Mouse (Mus musculus) spleen, adult 2 months (tissue): Measurements from ENCODE around the gene Bcl6. TPM values are rescaled to one million over a fixed set of nuclear protein-coding genes. Genes with fewer than 3 reads are reported as not detected.

Experiments
- DNase-seq, 2 experiments: peaks; one replicate each; pipeline versions ENCODE4 v3.0.0 to v3.0.0-alpha.2; 2012 to 2021; ENCODE audit warnings: low spot score in 2 of 2, low read depth in 1 of 2
- H3K27ac ChIP-seq: fragments of 200-500 bp; 2 replicates; pipeline ENCODE4 v1.5.1; 2012; ENCODE audit warnings: low read length, inconsistent platforms; ENCODE audit not compliant: insufficient read depth
- H3K27me3 ChIP-seq: fragments of 200-500 bp; 2 replicates; pipeline ENCODE4 v1.6.1; 2012; ENCODE audit warnings: mild to moderate bottlenecking, moderate library complexity, low read length, inconsistent platforms; ENCODE audit not compliant: control insufficient read depth, insufficient read depth
- H3K36me3 ChIP-seq: fragments of 200-500 bp; 2 replicates; pipeline ENCODE4 v1.6.1; 2012; ENCODE audit warnings: mild to moderate bottlenecking, low read length, inconsistent platforms; ENCODE audit not compliant: control insufficient read depth, insufficient read depth
- H3K4me1 ChIP-seq: fragments of 200-500 bp; 2 replicates; pipeline ENCODE4 v1.6.1; 2011; ENCODE audit warnings: inconsistent platforms; ENCODE audit not compliant: control insufficient read depth, insufficient read depth, insufficient read length
- H3K4me3 ChIP-seq: fragments of 200-500 bp; 2 replicates; pipeline ENCODE4 v1.5.1; 2011; ENCODE audit warnings: mild to moderate bottlenecking, inconsistent platforms; ENCODE audit not compliant: insufficient read depth, insufficient read length; ENCODE audit errors: extremely low read depth
- CTCF ChIP-seq: fragments of 200-500 bp; IDR thresholded peaks from 2 replicates; pipeline ENCODE4 v1.5.1; 2011; ENCODE audit warnings: mild to moderate bottlenecking, inconsistent platforms; ENCODE audit not compliant: insufficient read depth, insufficient read length, insufficient replicate concordance; ENCODE audit errors: extremely low read depth
- POLR2A ChIP-seq: fragments of 200-500 bp; IDR thresholded peaks from 2 replicates; pipeline ENCODE4 v1.6.1; 2011; ENCODE audit warnings: low read depth, low read length, inconsistent platforms
- WGBS: fragments of 180-500 bp; shearing (Covaris S2); methylation state at CpG from one replicate; pipeline ENCODE4 v1.1.7; 2018; 5-methylcytosine and 5-hydroxymethylcytosine counted together
- polyA plus RNA-seq: library from polyadenylated mRNA; depleted of rRNA; stranded (reverse); fragments of >200 nt; gene quantifications from 2 replicates; pipeline ENCODE4 v1.2.3, GENCODE M21; 2012

The Bcl6 gene
- polyA plus RNA-seq, 1 experiment: 24.1 TPM

DNA sequence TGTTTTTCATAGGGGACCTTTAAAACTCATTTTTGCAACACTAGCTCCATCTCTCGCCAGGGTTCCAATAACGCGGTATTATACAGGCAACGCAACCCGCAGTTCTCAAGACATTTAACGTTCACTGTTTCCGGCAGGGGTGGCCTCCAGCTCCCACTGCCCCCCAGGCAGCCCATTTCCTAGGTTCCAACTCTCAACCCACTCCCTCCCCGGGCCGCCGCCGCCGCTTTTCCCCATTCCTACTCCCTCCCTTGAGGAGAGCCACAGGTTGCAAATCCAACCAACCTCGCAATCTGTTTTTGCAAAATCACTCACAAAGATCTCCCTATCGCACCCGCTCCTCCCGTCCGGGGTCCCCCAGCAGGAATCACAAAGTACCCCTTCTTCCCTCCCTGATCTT lies 1.8 kb downstream of the Bcl6 start:
- DNase-seq: peak in 1 of 2 experiments; percentile 26
- Histone ChIP-seq H3K27me3 (no peaks in the 10 kb centered on the region), H3K27ac (peak overlapping the region; percentile 96), H3K4me1 (peaks cover 6% of the 10 kb centered on the region; the same call in 1 of the 2 replicates), H3K4me3 (peak overlapping the region; percentile 94), H3K36me3 (peaks cover 1% of the 10 kb centered on the region; the same call in 1 of the 2 replicates)
- no peak for TF ChIP-seq CTCF
- no peak for TF ChIP-seq POLR2A
- WGBS: 1% methylated on average over 17 of the region's 17 CpGs

GRCm38 (mm10) chr16:23986176-23986575 lies 2.5 kb downstream of the Bcl6 start:
- H3K4me1 ChIP-seq: peaks cover 3% of the 10 kb centered on the region; the same call in 1 of the 2 replicates
- DNase-seq: no peak
- no peak for TF ChIP-seq POLR2A
- no peak for TF ChIP-seq CTCF
- no peaks in the 10 kb centered on the region for H3K27me3 ChIP-seq
- H3K27ac ChIP-seq: peak overlapping the region; percentile 96
- H3K4me3 ChIP-seq: peak overlapping the region; percentile 94
- H3K36me3 ChIP-seq: peaks cover 1% of the 10 kb centered on the region; the same call in 1 of the 2 replicates
- WGBS: 3% methylated on average over 3 of the region's 3 CpGs

GRCm38 (mm10) chr16:23985467-23985861 lies 3.2 kb downstream of the Bcl6 start:
- DNase-seq: peak; percentile 61 to 72
- Histone ChIP-seq H3K4me3 (no peak overlapping the region), H3K36me3 (peaks cover 1% of the 10 kb centered on the region; the same call in 1 of the 2 replicates), H3K4me1 (peaks cover 7% of the 10 kb centered on the region; the same call in 1 of the 2 replicates), H3K27me3 (no peaks in the 10 kb centered on the region), H3K27ac (peak overlapping the region; percentile 43; the same call in 1 of the 2 replicates)
- WGBS: 1% methylated on average over 6 of the region's 6 CpGs
- no peak for TF ChIP-seq CTCF
- no peak for TF ChIP-seq POLR2A

DNA sequence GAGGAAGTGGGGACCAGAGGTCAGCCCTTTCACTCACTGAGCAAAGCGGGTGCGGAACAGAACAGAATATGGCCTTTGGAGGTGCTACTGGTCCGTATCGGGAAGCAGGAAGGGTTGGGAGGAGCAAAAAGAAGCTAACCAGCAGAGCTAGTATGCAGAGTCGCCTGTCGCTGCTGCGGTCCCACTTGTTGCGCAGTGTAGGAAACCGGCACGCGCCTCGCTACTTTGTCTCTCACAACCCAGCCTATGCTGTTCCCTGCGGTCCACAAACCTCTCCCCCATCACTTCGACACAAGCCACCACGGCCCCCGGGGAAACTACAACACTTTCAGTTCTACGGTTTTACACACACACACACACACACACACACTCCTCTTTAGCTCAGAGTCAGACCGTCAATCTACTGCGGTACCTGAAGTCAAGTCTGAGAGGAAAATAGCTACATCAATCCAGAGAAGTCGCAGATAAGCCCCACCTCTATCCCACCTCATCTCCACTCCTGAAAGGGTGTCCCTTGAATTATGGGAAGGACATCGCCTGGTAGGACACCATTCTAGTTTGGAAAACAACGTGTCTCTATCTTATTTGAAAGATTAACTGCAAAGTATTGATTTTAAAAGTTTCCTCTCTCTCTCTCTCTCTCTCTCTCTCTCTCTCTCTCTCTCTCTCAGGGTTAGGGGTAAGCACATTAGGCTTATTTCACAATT lies 3.7 kb downstream of the Bcl6 start:
- peak in 1 of 2 experiments; percentile 55 for DNase-seq
- Histone ChIP-seq H3K4me1 (peaks cover 7% of the 10 kb centered on the region; the same call in 1 of the 2 replicates), H3K36me3 (peaks cover 1% of the 10 kb centered on the region; the same call in 1 of the 2 replicates), H3K27ac (peak overlapping the region; percentile 42), H3K4me3 (peak overlapping the region; percentile 51), H3K27me3 (no peaks in the 10 kb centered on the region)
- under 1% methylated on average over 22 of the region's 22 CpGs for WGBS
- TF ChIP-seq POLR2A (no peak), CTCF (no peak)

GRCm38 (mm10) chr16:23984183-23984582 lies 4.5 kb downstream of the Bcl6 start:
- H3K27me3 ChIP-seq: no peaks in the 10 kb centered on the region
- 1% methylated on average over 22 of the region's 22 CpGs for WGBS
- peak overlapping the region; percentile 51; the same call in 1 of the 2 replicates for H3K4me3 ChIP-seq
- TF ChIP-seq POLR2A: no peak
- peak; percentile 95 for TF ChIP-seq CTCF
- H3K4me1 ChIP-seq: peaks cover 7% of the 10 kb centered on the region; the same call in 1 of the 2 replicates
- H3K36me3 ChIP-seq: peaks cover 1% of the 10 kb centered on the region; the same call in 1 of the 2 replicates
- H3K27ac ChIP-seq: no peak overlapping the region; the same call in 1 of the 2 replicates
- DNase-seq: peak; percentile 71 to 86

GRCm38 (mm10) chr16:23982891-23983588 lies 5.6 kb downstream of the Bcl6 start:
- 5% methylated on average over 33 of the region's 33 CpGs for WGBS
- peaks cover 1% of the 10 kb centered on the region; the same call in 1 of the 2 replicates for H3K36me3 ChIP-seq
- H3K4me3 ChIP-seq: peak overlapping the region; percentile 32
- peak in 1 of 2 experiments; percentile 59 for DNase-seq
- no peak overlapping the region for H3K27ac ChIP-seq
- no peaks in the 10 kb centered on the region for H3K27me3 ChIP-seq
- TF ChIP-seq CTCF (0 out of 2 replicates have a peak, but pooled peaks have one; percentile 23), POLR2A (no peak)
- peaks cover 7% of the 10 kb centered on the region; the same call in 1 of the 2 replicates for H3K4me1 ChIP-seq
